Mouse (Mus musculus) hindlimb bud, embryonic 11.5 days (tissue): ENCODE measurements around the gene Gstz1.
"Not testable (repeated sequence)": the region's sequence is repeated elsewhere in the genome, so short reads cannot be mapped to it uniquely, and the experiment has no call there.

Experiments
- DNase-seq: peaks from one replicate; pipeline ENCODE4 v3.0.0-alpha.2; 2012; ENCODE audit warnings: low read depth, low spot score; ENCODE audit errors: extremely low spot score

The Gstz1 gene

DNA sequence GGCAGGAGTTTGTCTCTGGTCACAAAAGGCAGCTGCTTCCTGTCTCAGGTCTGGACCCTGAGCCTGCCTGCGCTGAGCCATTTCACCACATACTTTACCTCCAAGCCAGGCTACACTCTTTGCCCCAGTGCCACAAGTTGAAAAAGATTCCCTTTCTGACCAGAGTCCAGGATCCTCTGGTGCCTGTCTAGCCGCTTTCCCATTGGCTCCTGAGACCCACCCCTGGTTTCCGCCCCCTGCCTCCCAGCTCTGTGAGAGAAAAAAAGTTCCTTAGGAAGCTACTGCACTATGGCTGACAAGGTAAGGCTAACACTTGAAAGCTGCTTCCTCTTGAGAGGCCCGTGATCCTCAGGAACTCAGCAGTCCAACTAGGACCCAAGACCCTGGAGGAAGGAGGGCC, 10.4 kb downstream of the Gstz1 start:
- no peak for DNase-seq

DNA sequence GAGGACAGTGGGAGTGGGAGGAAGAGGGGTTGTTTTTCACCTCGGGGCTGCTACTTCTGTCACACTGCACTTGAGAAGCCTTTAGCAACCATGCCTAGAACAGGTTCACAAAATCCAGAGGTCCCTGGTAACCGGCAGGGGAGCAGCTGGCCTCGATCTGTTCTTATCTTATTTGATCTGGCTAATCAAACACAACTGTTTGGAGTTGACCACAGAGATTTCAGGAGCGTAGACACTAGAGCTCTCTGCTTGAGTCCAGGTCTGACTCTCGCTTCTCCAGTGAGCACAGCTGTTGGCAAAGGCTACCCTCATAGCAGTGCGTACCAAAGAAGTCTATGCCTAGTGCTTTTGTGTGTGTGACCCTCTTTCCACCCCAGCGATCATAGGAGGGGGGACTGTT, 11.1 kb downstream of the Gstz1 start:
- DNase-seq, result no peak

DNA sequence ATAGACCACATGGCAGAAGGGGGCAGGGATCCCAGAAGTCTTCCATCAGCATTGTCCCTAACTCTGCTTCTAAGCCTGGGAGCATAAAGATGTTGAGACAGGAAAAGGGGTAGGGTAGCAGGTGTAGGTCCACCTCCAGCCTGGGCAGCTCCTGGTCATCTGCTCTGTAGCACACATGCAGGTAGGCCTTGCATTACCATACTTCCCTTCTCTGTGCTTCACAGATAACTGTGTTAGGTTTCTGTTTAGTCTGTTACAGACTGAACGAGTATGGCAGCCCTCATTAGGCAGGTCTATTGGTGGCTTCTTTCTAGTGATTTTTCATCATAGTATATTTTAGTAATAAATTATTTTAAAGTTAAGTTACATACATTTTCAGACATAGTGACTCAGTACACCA, 13.3 kb downstream of the Gstz1 start:
- DNase-seq, result no peak

DNA sequence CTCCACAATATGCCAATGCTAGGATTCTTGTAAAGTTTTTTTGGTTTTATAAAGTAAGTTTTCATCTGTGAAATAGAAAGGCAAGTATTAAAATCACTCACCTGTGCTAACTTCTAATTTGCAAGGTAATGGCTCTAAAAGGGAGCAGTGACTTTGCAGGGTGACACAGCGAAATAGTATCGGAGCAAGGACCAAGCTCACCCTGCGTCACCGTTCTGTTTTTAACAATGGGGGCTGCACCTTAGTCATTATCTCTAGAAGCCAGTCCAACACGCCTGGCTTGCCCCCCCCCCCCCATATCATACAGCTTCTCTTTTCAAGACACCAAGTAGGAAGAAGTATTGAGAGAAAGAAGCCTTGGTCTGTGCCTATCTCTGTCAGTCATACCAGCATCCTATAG, 13.8 kb downstream of the Gstz1 start:
- no peak for DNase-seq

DNA sequence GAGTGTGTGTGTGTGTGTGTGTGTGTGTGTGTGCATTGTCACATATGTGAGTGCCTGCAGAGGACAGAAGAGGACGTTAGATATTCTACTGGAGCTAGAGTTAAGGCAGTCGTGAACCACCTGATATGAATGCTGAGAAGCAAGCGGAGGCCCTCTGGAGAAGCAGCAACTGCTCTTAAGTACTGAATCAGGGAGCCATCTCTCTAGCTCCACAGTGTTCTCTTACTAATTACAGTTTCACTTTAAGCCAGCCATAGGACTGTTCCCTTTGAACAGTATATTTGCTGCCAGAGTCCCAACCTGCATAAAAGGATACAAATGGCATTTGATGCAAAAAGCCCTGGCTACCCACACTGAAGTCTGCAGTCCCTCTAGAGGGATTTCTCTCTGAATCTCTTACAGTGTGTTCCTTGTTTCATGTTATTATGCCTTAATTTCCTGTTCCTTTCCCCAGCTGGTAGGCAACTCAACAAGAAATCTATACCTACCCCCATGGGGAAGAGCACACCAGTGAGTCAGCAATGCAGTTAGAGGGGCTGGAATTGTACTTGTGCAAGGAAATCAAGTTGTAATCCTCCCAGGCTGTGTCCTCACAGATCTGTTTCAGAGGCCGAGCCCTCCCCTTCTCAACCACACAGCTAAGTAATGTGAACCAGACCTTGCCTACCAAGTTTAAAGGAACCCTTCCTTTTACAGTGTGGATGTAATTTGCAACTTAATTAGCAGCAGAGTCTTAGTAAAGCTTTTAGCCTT, 28.4 kb downstream of the Gstz1 start:
- no peak for DNase-seq

DNA sequence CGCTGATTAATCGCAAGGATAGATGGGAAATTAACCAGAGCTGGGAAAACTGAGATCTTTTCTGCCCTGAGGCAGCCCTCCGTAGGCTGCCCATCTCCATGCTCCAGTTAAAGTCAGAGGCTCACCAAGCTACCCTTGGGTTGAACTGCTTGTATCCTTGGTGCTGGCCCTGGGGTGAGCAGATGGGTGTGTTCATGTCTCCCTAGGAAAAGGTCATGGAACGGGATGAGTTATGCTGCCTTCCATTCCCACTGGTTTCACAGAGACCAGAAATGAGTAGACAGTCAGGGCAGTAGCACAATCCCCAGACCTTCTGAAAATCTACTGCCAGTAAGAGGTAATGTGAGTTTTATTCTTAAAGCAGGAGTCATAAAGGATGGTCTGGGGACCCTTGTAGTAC, 30.7 kb downstream of the Gstz1 start:
- no peak for DNase-seq

DNA sequence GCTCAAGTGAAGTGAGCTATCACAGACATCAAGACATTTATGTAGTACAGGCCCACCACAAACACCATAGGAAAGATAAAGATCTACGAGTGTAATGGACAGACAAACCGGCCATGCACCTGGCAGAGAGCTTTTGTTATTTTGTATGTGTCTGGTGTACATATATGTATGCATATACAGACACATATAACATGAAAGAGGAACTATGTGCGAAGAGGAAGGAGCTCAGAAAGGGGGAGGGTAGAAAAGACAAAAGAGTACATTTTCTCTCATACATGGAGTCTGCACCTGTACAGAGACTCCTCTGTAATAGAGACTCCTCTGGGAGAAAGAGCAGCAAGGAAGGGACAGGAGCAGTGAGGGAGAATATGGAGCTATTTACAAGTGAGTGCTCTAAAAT, 46.0 kb downstream of the Gstz1 start:
- no peak for DNase-seq

DNA sequence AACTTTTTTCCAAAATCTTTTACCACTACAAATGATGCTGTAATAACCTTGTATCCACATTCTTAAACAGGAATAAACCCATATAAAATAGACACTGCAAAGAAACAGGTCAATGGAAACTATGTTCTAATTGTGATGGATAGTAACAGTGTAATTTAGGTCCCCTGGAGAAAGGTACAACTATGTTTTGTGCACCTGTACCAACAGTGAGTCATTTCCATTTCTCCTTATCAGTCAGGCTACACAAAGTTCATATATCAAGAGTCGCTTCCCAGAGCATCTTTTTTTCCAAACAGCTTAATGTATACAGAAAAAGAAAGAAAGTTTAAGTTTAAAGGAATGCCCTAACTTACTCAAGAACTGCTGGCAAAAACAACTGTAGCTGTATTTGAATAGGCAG, 48.1 kb downstream of the Gstz1 start:
- DNase-seq, result no peak

DNA sequence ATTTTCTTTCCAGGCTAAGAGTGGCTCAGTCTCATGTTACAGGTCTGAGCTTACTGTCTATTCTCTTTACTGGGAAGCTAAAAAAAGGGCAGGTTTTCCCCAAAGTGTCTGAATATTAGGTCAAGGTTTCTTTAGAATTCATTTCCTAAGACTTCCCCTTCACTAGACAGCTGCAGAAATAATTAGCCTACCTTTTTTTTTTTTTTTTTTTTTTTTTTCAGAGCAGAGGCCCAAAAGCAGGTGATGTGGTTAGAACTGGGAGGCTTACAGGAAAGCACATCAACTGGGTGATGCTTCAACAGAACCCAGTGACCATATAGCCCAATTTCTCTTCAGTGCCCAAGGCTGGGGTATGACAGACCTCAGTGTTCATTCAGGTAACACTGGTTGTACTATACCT, 49.3 kb downstream of the Gstz1 start:
- no peak for DNase-seq

DNA sequence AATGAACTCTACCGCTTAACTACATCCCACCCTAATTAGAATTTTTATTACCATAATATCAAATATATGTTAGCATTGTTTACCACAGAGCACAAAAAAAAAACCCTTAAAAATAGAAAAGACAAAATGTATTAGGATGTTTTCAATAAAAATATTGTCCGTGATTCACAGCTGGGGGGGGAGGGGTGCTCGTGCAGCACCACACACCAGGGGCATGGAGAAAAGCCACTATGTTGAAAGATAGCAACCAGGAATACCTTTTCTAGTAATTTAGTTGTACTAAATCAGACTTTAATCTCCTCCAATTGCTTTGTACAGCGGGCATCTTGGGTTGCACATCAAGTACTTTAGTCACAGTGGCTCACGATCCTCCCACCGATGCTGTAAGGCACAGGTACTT, 51.8 kb downstream of the Gstz1 start:
- DNase-seq, result no peak

DNA sequence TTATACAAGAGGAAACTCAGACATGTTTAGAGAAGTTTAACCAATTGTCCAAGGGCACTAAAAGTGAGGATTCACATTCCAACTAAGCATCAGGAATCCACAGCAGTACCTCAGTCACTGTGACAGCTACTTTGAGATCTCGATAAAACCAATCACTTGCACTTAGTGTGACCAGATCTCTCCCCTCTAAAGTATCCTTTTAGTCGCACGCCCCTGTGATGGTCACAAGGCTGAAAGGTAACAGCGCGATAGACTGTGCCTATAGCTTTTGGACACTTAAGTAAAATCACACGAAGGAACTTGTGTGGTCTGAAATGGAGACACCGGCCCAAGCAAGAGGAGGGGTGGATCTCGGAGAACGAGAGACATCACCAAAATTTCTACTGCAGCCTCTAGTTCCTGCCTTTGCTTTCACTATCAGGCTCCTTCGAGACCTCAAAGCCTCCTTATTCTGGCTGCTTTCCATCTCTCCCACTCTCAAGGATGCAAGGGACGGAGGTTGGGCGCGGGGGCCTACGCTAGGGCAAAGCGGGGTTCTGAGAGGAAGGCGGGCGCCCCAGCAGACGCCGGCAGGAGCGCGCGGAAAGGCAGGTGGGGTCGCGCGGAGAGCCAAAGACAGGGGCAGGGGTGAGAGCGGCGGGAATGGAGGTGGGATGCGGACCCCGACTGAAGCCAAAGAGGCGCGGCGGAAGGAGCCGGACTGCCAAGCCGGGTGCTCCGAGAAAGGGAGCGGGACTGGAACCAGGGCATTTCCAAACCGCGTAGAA, 52.4 kb downstream of the Gstz1 start, which contains the start of gene Samd15:
Samd15 (plus strand) TSS at position 518 of the 767 bp plus-strand sequence.
- DNase-seq, result no peak

DNA sequence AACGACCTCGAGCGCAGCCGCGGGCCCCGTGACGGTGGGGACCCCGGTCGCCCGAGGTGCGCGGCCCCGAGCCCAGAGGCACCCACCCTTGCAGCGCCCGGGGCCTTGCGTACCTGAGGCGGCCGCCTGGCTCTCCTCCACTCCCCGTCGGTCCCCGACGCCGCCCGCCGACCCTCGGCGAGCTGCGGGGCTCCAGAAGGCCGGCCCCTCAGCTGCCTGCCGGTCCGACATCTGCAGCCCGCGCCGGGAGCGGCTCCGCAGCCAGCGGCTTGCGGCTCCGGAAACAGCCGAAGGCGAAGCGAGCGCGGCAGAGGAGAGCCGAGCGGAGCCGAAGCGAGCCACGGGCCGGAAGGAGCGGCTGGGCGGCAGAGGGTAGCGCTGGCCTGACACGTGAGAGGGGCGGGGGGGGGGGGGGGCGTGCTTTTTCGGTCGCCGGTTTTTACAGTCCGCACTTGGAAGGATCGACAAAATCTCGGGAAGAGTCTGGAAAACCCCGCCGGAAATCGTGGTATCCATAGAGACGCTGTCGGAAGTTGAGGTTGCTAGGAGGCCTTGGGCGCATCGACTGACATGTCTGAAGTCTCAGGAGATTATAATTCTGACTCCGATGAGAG, 53.1 kb downstream of the Gstz1 start, which contains the start of gene Tmed8:
Tmed8 (minus strand) TSS at position 482 of the 614 bp plus-strand sequence.
- no peak for DNase-seq

DNA sequence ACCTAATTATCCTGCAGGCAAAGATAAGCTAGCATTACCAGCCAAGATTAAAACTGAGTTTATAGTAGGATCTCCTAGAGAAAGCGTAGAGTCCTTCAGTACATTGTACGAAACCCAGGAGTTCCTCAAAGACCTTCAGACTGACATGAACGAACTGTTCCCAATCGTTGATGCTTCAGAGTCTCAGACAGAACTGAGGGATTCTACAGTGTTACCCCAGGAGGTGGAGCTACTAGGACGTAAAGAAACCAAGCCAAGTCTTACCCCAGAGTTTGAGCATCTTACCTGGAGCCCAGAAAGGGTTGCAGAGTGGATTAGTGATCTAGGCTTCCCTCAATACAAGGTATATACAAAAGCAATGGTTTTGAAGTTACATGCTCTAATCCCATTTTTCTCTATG, 54.7 kb downstream of the Gstz1 start:
- DNase-seq, result no peak

DNA sequence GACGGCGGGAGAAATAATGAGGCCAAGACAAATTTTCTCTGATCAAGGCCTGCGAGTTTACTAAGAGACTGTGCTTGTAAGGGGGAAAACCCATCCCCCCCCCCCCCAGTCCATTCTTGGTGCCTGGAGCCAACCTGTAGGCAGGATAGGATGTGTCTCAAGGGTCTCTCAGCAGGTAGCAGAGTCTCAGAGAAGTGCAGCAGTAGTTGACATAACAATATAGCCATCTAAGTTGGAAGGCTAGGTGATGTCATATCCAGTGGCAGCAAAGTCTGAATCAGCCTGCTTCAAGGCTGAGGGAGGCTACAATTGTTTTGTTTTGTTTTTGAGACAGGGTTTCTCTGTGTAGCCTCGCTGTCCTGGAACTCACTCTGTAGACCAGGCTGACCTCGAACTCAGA, 58.8 kb downstream of the Gstz1 start:
- DNase-seq, result not testable (repeated sequence)

DNA sequence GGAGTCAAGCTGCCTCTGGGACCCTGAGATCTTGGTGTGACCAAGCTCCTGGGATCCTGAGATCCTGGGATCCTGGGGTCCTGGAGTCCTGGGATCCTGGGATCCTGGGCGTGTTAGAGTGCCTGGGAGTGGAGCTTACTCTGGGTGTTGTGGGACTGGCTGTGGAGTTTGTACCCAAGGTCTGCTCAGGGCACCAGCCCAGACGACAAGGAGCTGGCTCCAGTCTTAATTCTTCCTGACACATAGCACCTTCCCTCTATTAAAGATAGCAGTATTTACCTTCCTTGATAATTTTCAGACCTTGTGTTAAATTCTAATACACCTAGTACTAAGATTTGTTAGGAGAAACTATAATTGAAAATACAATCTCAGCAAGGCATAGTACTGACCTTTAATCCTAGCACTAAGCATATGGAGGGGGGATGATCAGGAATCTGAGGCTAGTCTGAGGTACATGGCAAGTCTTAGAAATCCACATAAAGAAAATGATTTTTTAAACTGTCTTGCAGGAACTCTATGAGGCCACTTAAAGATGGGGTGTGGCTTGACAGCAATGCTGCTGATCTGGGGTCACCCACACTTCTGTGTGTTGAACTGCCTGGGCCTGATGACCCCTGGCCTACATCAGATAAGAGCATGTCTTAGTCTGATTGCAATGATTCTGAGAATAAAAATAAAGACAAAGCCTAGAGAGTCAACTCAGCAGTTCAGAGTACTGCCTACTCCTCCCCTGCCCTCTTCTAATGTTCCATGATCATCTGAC, 66.1 kb downstream of the Gstz1 start:
- no peak for DNase-seq
